Mouse (Mus musculus) urinary bladder, postnatal 25 days (tissue): ENCODE results near the gene Rbms3.

Experiments
- DNase-seq: peaks from one replicate; pipeline ENCODE4 v3.0.0; 2022; ENCODE audit warnings: low spot score

The Rbms3 gene

GRCm38 (mm10) chr9:117484396-117484795 is 145.3 kb downstream of the Rbms3 start:
- DNase-seq: no peak

DNA sequence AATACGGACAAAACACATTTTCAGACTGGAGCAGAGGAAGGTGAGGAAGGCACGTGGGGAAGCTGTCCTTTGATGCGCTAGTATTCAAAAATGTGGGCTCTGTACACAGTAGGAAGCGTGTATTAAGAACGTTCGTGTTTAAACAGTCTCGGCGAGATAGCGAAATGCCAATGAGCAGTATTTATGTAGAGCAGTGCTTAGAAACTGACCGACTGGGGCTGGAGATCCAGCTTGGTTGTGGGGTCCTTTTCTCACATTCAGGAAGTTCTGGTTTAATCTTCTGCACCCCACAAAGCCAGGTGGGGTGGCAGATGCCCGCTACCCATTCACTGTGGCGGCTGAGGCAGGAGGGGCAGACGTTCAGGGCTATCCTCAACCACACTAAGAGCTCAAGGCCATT is 153.0 kb downstream of the Rbms3 start:
- no peak for DNase-seq

GRCm38 (mm10) chr9:117452816-117453215 is 176.9 kb downstream of the Rbms3 start:
- no peak for DNase-seq

GRCm38 (mm10) chr9:117442611-117443010 is 187.1 kb downstream of the Rbms3 start:
- DNase-seq: no peak

GRCm38 (mm10) chr9:117435856-117436255 is 193.9 kb downstream of the Rbms3 start:
- DNase-seq: no peak

DNA sequence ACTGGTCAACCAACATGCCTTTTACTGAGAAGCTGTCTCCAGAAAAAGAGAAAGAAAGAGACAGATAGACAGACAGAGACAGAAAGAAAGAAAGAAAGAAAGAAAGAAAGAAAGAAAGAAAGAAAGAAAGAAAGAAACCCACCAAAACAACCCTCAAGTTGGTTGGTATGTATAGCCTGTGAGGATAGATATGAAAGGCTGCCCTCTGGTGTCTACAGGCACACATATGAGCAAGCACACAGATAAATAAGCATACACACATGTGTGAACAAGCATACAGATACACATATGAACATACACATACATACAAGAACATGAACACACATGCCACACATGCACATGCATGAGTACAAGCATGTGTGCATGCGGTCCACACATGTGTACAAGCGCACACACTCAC is 199.0 kb downstream of the Rbms3 start:
- no peak for DNase-seq

GRCm38 (mm10) chr9:117429217-117430105 is 200.3 kb downstream of the Rbms3 start:
- no peak for DNase-seq

DNA sequence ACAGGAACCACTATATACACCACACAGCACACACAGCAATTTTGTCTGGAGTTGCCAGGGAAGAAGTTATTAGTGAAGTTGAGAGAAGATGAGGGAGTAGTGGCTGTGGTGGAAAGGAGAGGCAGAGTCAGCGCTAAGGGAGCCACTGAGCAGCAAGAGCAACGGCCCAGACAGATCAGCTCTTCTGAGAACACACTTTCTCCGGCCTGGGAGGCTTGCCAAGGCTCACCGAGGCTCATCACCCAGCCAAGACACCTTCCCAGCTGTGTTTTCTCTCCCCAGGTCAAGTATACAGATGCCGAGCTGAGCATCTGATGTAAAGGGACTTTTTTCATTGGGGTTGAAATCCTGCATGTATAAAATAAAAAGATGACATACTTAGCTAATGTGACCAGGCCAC is 206.5 kb downstream of the Rbms3 start:
- DNase-seq: no peak

- no peak for DNase-seq
Measured at GRCm38 (mm10) chr9:117419874-117420485, 209.7 kb downstream of the Rbms3 start.

GRCm38 (mm10) chr9:117413181-117413580 is 216.5 kb downstream of the Rbms3 start:
- no peak for DNase-seq

GRCm38 (mm10) chr9:117412584-117412983 is 217.1 kb downstream of the Rbms3 start:
- no peak for DNase-seq

- DNase-seq: no peak
Measured at GRCm38 (mm10) chr9:117404621-117405020, 225.1 kb downstream of the Rbms3 start.

DNA sequence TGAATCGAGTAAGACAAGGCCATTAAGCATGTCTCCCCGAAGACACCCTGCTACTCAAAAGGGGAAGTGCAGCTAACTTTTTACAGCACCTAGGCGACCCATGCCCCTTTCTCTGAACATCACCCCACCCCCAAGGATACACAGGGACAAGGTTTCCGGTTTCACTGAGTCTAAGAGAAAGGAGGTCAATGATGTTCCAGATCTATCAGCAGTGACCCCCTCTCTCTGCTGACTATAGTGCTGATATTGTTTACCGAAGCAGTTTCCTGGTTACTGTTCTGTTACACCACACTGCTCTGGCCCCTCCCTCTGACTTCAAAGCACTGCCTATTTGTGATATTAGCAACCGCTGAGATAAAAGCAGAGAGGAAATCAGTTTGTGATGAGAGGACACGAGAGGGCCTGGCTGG is 229.4 kb downstream of the Rbms3 start:
- no peak for DNase-seq

DNA sequence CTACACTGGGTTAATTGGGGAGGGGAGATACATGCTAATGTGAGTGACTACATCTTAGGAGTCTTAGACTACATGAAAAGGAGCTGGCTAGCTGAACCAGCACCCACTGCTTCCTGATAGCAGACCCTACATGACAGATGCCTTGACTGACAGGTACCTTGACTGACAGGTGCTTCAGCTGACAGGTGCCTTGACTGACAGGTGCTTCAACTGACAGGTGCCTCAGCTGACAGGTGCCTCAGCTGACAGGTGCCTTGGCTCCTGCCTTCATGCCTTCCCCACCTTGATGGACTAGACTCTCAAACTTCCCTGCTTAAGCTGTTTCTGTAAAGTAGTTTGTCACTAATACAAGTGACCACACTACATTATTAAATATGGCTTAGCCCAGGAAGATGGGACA is 232.6 kb downstream of the Rbms3 start:
- no peak for DNase-seq

DNA sequence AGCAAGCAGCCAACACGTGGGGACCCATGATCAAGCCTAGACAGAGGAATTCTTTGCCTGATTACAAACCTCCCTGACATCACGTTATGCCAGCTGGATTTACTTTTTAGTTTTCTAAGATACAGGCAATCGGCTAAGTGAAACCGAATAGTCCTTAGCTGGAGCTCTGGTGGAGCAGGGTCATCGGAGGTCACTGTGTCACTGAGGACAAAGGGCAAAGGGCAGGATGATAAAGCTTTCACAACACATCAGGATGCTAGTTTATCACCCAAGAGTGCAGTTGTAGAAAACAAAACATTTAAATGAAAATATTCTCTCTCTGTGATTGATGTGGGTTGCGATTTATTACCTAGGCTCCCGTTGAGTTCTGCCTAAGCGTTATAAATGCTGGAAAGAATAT is 233.1 kb downstream of the Rbms3 start:
- no peak for DNase-seq

- DNase-seq: no peak
Measured at GRCm38 (mm10) chr9:117393626-117394525, 235.8 kb downstream of the Rbms3 start.

DNA sequence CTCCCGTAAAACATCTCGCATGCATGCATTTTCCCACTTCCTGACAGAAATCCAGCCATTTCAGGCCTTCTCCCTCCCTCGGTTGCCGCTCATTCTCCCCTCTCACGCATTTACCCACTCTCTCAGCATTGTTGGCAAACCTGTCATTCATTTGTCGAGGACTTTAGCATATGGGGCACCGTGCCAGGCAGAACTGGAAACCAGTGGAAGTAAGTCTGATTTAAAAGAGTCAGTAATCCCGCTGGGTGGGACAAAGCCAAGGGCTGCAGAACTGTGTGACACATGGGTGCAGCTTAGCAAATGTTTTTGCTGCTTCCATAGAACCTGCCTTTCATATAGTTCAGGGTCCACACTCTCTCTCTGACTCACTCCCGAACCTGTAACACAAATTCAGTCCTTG is 241.7 kb downstream of the Rbms3 start:
- no peak for DNase-seq

DNA sequence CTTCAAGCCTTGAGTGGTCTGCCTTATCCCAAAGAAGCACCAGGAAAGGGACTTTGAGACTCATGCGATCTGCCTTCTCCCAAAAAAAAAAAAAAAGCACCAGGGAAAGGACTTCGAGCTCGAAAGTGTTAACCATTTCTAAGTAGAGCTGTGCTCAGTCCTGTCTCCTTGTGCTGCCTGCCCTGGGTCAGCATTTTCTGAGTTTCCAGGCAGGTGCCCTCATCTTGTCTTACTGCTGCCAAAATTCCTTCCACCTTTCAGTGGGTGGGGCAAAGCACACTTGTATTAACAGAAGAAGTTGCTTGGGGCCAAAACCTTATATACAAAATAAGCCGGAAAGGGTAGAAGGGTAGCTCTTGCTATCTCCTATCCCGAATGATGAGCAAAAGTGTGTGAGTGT is 248.8 kb downstream of the Rbms3 start:
- no peak for DNase-seq

DNA sequence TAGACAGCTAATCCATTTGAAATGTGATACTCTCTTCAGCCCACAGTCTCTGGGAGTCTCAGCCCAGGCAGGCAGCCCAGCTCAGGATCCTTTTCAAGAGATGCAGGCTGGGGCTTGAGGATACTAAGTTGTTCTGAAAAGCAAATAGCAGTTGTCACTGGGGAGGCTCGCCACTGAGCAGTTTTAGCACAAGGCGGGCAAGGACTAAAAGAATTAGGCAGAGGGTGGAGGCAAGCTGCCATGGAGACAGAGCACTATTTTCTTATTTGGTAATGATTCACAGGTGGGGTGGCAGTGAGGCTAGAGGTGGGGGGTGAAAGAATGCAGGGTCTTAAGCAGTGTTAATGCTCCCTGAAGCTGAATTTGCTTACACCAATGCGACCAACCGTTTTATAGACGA is 249.6 kb downstream of the Rbms3 start:
- no peak for DNase-seq

- no peak for DNase-seq
Measured at GRCm38 (mm10) chr9:117379448-117379983, 250.2 kb downstream of the Rbms3 start.

DNA sequence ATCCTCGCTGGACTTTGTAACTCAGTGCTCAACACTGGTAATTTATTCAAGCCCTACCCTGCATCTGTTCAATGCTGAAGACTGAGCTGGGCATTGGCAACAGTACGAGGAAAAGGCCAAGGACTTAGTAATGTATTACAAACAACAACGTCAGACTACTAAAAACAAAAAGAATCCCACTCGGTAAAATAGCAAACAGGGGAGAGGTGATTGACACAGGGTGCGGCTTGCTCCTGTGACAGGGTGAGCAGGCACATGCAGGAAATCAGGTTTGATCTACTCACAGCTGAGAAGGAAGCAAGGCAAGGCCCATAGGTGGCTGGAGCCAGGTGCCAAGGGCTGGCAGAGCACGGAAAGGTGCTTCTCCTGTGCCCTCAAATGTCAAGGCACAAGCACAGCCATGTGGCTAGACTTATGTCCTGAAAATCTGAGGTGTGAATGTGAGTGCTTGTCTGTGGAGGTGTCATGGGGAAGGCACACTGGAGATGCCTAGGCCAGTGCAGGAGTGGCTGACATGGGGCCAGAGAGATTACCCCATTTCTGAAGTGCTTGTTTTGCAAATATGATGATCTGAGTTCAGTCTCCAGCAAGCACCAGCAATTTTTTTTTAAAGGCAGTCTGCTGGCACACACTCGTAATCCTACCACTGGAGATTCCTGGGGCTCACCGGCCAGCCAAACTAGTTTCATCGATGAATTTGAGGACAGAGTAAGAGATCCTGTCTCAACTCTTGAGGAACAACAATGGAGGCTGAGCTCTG is 251.4 kb downstream of the Rbms3 start:
- DNase-seq: no peak

- DNase-seq: no peak
Measured at GRCm38 (mm10) chr9:117375776-117376175, 253.9 kb downstream of the Rbms3 start.
